Mouse (Mus musculus) retina, embryonic 14.5 days (tissue): Measurements from ENCODE around the gene Sdf2.
A peak's percentile ranks its signal among the peaks of the same experiment; 100 is the strongest.

Source experiments
- DNase-seq: peaks from one replicate; pipeline ENCODE4 v3.0.0-alpha.2; 2015; ENCODE audit warnings: low spot score

Gene Sdf2

DNA sequence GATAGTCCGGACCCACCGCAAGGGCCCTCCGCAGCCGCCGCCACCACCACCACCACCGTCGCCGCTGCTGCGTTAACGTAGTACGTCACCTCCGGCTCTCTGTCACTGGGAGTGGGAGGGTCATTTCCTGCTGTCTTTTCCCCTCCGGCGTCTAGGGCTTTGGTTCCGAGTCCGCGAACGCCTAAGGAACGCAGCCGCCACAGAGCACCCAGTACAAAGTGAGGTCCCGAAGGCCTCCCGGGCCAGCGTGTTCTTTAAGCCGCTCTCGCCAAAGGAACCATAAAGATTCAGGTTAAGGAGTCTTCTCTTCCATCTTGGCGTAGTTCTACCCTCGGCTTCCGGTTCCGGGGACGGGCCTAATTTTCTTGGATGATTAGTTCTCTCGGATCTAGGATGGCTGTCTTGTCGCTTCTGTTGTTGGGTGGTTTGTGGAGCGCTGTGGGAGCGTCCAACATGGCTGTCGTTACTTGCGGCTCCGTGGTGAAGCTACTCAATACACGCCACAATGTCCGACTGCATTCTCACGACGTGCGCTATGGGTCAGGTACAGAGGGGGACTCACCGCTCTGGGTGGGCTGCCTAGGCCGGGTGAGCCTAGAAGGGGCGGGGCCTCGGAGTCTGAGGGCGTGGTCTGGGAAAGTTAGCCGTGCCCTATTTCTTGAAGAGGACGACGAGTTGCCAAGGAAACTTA is at the start of gene Sdf2, which contains the start of gene Supt6:
Gene Sdf2 (plus strand): TSS at position 120 of the 691 bp plus-strand sequence.
Gene Supt6 (minus strand): TSS at position 361 of the 691 bp plus-strand sequence.
- peak; percentile 91 for DNase-seq

DNA sequence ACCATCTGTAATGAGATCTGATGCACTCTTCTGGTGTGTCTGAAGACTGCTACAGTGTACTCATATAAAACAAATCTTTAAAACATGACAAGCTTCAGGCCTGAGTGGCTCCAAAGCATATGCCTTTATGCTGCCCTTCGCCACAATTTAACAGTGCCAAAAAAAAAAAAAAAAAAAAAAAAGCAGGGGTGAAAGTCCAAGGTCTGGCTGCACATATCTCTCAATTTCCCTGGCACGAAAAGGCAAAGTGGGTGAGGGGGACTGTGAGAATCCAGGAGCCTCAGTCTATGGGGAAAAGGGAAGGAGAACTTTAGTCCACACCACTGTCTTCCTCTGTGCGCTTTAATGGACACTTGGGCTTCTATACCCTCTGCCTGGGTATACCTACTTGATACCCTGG is 43.2 kb upstream of the Sdf2 start:
- no peak for DNase-seq

DNA sequence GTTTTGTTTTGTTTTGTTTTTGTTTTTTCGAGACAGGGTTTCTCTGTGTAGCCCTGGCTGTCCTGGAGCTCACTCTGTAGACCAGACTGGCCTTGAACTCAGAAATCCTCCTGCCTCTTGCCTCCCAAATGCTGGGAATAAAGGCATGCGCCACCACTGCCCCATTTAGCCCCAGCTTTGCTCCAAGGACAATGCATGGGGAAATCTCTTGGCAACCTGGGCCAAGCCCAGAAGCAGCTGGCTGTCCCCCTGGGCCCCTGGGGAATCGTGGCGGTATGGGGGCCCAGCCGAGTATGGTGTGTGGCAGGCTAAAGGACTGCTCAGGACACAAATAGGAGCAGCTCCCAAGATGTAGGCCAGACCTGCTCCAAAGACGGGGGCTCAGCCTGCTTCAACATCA is 41.3 kb upstream of the Sdf2 start:
- DNase-seq = no peak

DNA sequence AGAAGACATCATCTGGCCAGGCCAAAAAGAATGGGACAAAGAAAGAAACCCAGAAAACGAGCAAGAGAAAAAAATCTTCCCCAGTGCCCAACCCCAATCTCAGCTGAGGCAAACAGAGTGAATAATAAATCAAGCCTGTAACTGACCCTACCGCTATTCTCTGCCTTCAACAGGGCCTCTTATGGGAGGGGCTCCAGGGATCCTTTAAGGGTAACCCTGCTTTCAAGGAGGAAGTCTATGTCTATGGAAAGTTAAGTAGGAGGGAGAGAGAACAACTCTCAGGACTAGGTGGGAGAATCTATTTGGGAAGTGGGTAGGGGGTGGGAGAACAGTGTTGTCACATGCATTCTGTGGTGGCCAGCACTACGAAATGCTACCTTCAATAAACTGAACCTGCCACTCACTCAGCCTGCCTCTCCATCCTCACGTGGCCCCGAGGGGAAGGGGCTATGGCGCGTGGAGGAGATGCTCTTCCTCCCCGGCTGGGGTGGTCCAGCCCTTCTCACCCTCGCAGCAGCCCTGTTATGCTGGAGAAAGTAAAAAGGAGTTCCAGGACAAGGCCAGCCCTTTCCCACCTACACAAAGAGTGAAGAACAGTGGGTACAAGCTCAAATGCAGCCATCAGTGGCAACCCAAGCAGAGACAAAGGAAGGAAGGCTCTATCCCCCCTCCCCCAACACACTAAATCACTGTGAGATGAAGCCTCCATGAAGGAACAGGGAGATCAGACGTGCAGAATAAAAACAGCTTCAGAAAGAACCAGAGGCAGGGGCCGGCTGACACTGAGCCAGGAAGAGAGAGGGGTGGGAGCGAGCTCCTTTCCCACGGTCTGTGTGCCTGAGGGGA is 40.0 kb upstream of the Sdf2 start:
- DNase-seq = no peak

DNA sequence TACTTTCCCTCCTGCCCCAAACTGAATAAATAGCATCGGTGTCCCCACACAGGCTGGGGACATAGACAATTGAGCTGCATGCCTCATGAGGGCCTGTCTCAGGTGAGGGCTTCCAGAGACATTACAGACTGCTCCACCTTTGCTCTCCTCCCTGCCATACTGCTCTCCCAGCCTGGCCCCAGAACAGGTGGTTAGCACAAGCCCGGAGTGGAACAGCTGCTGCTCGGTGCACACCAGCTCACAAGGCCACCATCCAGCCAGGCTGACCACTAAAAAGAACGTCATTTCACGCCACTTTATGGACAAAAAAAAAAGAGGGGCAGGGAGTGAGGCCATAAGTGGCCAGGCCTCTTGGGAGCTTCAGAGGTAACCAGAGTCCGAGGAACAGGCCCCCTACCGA is 38.4 kb upstream of the Sdf2 start:
- no peak for DNase-seq

DNA sequence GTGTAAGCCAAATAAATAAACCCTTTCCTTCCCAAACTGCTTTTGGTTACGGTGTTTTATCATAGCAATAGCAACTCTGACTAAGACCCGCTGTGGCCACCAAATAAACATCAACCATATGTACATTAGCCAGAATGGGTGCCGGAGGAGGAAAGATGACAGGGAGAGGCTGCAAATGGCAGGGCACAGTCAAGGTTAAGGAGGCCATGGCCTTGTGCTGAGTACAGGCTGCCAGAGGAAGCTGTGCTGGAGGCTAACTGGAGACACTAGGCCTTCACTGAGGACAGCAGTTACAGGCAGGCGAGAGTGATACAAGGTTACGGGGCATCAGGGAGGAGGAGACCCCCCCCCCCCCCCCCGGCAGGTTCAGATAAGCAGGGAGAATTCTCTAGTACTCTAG is 35.7 kb upstream of the Sdf2 start:
- DNase-seq = no peak

DNA sequence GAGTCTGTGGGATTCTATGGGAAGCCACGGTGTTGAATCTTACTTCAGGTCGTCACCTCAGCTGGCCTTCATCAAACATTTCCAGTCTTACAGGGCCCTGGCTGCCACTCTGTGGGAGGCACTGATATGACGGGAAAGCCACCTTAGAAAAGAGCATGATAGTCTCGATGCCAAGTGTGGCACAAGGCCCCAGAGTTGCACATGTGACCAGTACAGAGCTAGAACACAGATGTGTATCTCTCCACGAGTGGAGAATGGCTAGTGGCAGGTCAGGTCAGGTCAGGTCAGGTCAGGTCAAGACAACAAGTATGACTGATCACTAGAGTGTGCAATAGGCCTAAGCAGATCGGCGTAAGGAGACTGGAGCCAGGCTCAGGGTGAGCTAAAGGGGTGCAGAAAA is 34.9 kb upstream of the Sdf2 start:
- no peak for DNase-seq

DNA sequence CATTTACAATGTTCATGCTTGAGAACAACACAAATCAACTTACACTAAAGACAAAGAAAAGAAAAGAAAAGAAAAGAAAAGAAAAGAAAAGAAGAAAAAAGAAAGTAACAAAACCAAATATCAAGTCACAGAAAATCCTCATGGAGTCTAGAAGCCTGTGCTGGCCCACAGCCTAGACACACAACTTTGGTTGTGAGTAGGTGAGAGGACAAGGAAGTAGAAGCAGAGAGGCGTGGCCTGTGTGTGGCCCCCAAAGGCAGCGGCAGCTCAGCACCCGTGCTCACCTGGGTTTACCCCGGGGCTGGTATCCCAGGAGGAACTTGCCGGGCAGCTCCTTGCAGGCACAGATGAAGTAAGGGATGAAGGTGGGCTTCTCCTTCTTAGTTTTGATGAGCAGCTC is 34.0 kb upstream of the Sdf2 start:
- no peak for DNase-seq

DNA sequence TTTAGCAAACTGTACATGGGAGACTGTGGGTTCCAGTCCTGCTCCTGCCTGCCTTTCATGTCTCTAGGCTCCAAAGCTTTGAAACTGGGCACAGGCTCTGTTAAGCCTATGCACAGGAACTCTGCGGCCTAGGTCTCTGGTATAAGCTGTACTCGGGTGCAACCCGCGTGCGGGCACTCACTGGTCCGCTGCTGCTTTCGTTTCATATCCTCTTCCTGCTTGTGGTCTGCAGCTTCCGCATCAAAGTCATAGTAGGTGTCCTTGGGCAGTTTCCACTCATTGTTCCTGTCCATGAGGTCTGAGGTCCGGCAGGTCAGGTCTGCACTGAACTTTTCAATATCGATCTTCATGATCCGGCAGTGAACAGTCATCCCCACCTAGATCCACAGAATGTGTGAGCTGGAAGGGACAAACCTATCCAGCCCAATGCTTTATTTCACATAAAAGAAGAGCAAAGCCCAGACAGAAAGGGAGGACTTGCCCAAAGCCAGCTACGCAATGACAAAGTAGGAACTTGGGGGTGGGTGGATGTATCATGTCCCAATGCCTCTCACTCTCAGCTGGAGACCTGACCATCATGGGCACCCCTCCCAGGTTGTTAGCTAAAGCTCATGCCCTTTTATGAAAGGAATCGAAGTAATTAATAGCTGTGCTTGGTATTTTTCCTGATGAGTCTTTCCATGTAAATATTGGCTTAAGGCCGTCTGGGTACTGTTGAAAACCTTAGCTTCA is 32.3 kb upstream of the Sdf2 start:
- no peak for DNase-seq

DNA sequence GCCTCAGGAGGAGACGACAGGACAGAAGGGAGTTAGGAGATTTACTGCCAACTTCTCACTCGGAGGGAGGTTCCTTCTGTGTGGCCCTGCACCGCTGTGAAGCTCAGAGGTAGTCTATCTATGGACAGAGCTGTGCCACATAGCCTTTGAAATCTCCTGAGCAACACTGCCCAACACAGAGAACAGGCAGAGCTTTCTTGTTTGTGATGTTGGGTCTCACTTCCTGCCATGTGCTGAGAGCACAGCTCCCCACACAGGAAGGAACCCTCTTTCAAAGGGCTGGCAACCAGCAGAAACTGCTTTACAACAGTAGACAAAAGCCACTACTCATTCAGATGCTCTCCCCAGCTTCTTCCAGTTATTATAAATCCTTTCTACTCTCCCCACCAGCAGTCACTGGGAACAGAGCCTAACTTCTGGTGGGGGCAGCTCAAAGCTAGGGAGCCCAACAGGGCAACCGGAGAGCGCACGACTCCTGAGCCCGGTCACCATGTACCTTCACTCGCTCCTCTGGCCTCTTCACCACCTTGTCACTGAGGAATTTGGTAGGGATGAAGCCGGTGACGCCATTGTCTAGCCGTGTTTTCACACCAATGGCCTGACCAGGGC is 29.7 kb upstream of the Sdf2 start:
- no peak for DNase-seq

DNA sequence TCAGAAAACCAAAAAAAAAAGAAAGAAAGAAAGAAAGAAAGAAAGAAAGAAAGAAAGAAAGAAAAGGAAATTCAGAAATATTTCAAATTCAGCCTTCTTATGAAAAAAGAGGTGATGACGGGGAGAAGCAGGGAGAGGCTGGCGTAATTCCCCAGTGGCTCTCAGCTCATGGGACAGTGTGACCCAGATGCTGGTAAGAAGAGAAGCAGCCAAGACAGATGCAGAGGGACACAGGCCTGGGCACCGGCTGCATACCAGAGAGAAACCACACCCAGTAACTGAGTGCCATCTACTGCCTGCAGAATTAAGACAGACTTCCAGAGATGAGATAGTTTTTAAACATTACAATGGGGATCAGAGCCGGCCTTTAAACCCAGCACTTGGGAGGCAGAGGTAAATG is 22.0 kb upstream of the Sdf2 start:
- DNase-seq = no peak

DNA sequence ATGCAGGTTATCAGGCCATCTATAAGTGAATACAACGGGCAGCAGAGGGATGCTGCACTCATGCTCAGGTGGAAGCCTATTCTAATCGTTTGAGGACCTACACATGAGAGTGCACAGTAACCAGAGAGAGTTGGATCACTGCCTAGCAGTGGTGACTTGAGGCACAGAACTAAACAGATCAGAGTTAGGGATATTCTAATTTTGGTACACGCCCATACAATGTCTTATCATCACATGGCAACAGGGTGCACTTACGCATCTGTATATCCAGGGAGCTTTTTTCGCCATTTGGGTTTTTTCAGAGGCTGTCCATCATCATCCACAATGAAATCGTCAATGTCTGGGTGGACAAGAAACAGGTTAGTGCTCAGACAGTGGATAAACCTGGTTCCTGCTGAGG is 14.0 kb upstream of the Sdf2 start:
- no peak for DNase-seq

DNA sequence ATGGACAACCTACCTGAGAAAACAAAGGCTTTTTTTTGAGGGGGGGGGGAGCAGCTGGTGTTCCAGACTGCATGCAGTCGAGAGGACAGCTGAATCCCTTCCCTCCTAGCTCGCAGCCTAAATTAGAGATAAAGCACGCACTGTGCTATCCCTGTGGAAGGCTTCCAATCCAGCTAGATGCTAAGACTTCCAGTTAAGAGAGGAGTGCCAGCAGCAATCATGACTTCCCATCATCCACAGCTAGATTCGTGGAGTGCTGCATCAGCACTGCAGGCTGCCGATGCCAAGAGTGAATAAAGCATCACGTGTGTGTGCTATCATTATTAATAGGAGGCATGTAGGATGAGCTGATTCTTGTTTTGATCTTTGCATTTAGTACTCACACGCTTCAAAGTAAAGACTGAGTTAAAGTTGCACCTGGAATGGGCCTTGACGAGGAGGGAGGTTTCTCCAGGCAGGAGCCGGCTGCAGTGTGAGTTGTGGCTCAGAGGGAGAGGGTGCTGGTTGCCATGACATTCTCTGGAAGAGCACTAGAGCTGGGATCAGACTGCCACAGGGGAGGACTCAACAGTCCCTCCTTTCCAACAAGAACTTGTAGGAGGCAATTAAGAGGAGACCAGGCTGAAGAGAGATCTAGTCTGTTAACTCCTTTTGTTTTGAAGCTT is 5.2 kb upstream of the Sdf2 start:
- no peak for DNase-seq

DNA sequence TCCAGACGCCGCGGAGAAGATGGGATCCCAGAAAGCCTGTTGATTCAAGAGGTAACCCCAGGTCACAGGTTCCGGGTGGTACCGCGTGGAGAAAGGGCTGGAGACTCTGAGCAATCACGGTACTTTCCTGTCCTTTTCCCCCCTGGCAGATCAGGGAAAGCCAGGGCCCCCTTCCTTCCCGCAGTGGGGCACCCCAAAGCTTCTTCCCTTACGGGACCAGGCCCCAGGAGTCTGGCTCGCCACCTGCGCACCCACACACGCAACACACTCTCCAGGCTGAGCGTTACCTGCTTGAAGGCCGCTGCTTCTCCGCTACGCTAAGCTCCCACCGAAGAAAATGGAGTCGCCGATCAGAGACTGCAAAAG is 302 bp upstream of the Sdf2 start:
- DNase-seq = peak; percentile 21

DNA sequence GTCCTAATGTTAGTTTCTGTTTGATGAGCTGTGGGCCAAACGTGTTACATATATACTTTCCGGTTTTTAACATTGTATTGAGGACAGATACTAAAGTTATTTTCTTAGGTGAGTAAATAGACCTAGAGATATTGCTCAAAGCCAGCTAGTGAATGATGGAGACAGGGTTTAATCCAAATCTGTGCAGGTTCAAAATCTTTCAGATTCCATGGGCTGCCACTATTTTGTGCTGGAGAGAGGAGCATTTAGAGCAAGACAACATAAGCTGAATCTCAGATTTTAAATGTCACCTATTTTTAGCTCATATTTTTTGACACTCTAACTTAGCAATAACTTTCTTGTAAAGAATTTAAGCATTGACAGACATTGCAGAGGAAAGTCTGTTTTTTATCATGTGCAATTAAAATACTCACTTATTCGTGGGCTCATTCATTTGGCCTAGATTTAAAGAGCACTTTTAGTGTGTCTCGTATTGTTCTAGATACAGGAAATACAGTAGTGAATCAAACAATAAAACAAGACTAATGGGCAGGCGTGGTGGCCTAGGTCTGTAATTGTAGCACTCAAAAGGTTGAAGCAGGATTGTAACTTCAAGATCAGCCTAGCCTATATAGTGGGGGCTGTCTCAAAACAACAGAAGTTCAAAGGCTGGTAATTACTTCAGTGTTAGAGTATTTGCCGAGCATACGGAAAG is 919 bp downstream of the Sdf2 start:
- no peak for DNase-seq

DNA sequence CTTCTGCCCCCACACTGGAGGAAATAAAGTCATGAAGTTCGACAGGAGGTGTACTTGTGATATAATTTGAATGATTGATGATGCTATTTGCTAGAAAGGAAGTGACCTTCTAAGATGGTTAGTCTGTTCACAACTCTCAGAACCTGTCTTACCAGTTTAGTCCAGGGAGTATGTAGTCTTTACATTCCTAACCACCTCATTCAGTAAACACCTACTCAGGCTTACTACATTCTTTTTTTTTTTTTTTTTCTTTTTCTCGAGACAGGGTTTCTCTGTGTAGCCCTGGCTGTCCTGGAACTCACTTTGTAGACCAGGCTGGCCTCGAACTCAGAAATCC is 1.4 kb downstream of the Sdf2 start:
- DNase-seq = no peak

DNA sequence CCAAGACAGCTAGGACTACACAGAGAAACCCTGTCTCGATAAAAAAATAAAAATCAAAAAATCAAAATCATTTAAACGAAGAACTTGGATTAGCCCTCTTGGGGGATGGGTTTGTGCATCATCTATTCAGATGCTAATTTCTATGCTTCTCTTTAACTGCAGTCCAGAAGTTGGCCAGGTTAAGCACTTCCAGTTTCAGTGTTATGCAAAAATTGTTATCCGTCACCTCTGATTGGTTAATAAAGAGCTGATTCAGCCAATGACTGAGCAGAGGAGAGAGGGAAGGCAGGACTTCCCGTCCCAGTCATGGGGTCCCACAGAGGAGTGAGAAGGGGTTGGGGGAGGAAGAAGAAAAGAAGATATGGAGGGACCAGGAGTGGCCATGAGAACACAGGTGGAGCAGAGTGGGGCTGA is 2.2 kb downstream of the Sdf2 start:
- DNase-seq = peak; percentile 13

DNA sequence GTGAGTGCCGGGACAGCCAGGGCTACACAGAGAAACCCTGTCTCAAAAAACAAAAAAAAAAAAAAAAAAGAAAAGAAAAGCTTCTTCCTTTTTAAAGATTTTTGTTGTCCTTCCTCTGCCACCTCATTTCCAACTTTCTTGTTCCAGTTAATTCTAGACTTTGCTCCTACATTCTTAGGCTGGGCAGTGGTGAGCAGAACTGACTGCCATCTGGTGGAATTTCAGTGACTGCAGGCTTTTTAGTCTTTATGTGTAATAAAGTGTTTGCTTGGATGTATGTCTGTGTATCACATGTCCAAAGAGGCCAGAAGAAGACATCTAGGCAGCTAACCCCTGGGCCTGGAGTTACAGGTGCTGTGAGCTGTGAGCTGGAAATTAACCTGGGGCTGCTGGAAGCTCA is 11.1 kb downstream of the Sdf2 start:
- no peak for DNase-seq

DNA sequence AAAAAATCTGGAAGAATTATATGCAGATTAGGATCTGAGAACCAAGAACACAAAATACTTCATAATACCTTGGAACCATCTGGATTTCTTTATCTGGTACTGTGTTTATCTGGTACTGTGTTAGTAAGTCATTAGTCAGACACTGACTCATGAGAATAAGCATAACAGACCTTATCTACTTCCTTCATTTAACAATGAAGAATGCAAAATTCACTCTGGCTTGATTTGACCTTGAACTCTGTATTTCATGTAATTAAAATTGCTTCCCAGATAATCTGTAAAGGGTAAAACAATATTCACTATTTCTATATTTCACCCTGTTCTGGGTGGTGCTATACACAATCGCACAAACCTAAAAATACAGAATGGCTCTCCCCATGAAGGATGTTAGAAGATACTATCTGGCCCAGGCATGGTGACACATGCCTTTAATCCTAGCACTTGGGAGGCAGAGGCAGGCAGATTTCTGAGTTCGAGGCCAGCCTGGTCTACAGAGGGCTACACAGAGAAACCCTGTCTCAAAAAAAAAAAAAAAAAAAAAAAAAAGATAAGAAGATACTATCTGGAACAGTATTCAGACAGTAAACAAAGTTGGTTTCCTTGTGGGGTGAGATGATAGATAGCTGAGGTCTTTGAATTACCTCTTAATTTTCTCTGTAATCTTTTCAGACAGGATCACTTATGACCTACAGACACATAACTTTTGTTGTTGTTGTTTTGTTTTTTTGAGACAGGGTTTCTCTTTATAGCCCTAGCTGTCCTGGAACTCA is 15.1 kb downstream of the Sdf2 start:
- DNase-seq = no peak
